Mouse (Mus musculus) cerebellum, adult 2 months (tissue): ENCODE data around the gene Dscam.

Experiments
- CTCF ChIP-seq: fragments of 200-500 bp; IDR thresholded peaks from 2 replicates; pipeline ENCODE4 v1.5.1; 2011; ENCODE audit warnings: low read depth, mild to moderate bottlenecking, control low read depth, low read length, moderate library complexity, borderline replicate concordance; ENCODE audit not compliant: insufficient read depth
- POLR2A ChIP-seq: fragments of 200-500 bp; IDR thresholded peaks from 2 replicates; pipeline ENCODE4 v1.6.1; 2011; ENCODE audit warnings: low read length, control low read depth, borderline replicate concordance; ENCODE audit not compliant: insufficient read depth

DNA sequence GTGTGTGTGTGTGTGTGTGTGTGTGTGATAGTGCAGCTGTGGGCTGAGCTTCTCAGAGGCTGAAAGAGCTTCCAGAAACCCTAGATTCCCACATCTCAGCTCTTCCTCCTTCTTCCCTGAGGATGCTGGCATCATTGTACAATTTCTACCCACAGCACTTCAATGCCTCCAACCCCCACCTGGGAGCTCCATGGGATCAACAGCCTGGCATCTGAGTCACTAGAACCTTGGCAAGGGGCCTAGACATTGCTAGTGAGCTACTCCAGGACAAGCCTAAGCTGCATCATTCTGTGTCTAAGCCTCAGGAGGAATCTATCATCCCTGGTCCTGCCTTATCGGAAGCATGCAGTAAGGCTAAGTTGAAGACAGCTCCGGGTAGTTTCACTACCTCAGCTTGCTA lies 73.8 kb downstream of the Dscam start:
- no peak for TF ChIP-seq POLR2A
- TF ChIP-seq CTCF = no peak
